Mouse (Mus musculus): ENCODE measurements at regions not wholly inside any gene's neighbourhood (a gene's known extent, or its start where the extent isn't known, plus 50 kb on each side); places are given as distances from the start of the nearest gene placed in this dataset.

- no peak for DNase-seq (ENCODE audit: low spot score)
These were observed 205.1 kb upstream of the Kirrel3 start for GRCm38 (mm10) chr9:34280311-34281208.

GRCm38 (mm10) chr9:34323571-34323970 lies 162.1 kb upstream of the Kirrel3 start:
- no peak for DNase-seq (ENCODE audit: low spot score)

- DNase-seq (ENCODE audit: low spot score), result no peak
These were observed 157.0 kb upstream of the Kirrel3 start for GRCm38 (mm10) chr9:34328723-34329122.

- DNase-seq (ENCODE audit: low spot score), result peak; percentile 5
These were observed 151.6 kb upstream of the Kirrel3 start for GRCm38 (mm10) chr9:34334112-34334511.

- no peak for DNase-seq (ENCODE audit: low spot score)
These were observed 150.9 kb upstream of the Kirrel3 start for GRCm38 (mm10) chr9:34334555-34335468.

GRCm38 (mm10) chr9:34348442-34348841 lies 137.3 kb upstream of the Kirrel3 start:
- DNase-seq (ENCODE audit: low spot score), result no peak

GRCm38 (mm10) chr9:34349997-34350396 lies 135.7 kb upstream of the Kirrel3 start:
- peak; percentile 62 for DNase-seq (ENCODE audit: low spot score)

GRCm38 (mm10) chr9:34353744-34354143 lies 131.9 kb upstream of the Kirrel3 start:
- no peak for DNase-seq (ENCODE audit: low spot score)

GRCm38 (mm10) chr9:34354723-34355316 lies 130.9 kb upstream of the Kirrel3 start:
- DNase-seq (ENCODE audit: low spot score), result no peak

- no peak for DNase-seq (ENCODE audit: low spot score)
These were observed 114.9 kb upstream of the Kirrel3 start for GRCm38 (mm10) chr9:34370686-34371398.

- DNase-seq (ENCODE audit: low spot score), result no peak
These were observed 110.5 kb upstream of the Kirrel3 start for GRCm38 (mm10) chr9:34375187-34375586.

GRCm38 (mm10) chr9:34380008-34380407 lies 105.7 kb upstream of the Kirrel3 start:
- peak; percentile 14 for DNase-seq (ENCODE audit: low spot score)

- no peak for DNase-seq (ENCODE audit: low spot score)
These were observed 104.1 kb upstream of the Kirrel3 start for GRCm38 (mm10) chr9:34381601-34382000.

- DNase-seq (ENCODE audit: low spot score), result no peak
These were observed 103.5 kb upstream of the Kirrel3 start for GRCm38 (mm10) chr9:34382208-34382607.

GRCm38 (mm10) chr9:34386071-34386470 lies 99.6 kb upstream of the Kirrel3 start:
- DNase-seq (ENCODE audit: low spot score), result no peak

GRCm38 (mm10) chr9:34393042-34393441 lies 92.7 kb upstream of the Kirrel3 start:
- no peak for DNase-seq (ENCODE audit: low spot score)

GRCm38 (mm10) chr9:34395839-34396804 lies 89.6 kb upstream of the Kirrel3 start:
- DNase-seq (ENCODE audit: low spot score), result no peak

- no peak for DNase-seq (ENCODE audit: low spot score)
These were observed 74.0 kb upstream of the Kirrel3 start for GRCm38 (mm10) chr9:34411699-34412098.

GRCm38 (mm10) chr9:34416153-34416552 lies 69.5 kb upstream of the Kirrel3 start:
- no peak for DNase-seq (ENCODE audit: low spot score)

- DNase-seq (ENCODE audit: low spot score), result no peak
These were observed 67.6 kb upstream of the Kirrel3 start for GRCm38 (mm10) chr9:34418100-34418499.
